Mouse (Mus musculus) CD4-positive, CD25-positive, alpha-beta regulatory T cell, adult 4 months (primary cell): ENCODE data around the gene Dennd1c. TPM values are rescaled to one million over a fixed set of nuclear protein-coding genes. Genes with fewer than 3 reads are reported as not detected.

Experiments used
- ATAC-seq: one replicate; pipeline ENCODE4 v1.8.0; 2017
- polyA plus RNA-seq, 2 experiments: library from polyadenylated mRNA; unstranded; fragments of 100-300 nt; shearing (Covaris generic); gene quantifications; one replicate each; pipeline ENCODE4 v1.2.1; 2017

The Dennd1c gene
- 100 to 1,000 TPM; 215 to 337 TPM for polyA plus RNA-seq

DNA sequence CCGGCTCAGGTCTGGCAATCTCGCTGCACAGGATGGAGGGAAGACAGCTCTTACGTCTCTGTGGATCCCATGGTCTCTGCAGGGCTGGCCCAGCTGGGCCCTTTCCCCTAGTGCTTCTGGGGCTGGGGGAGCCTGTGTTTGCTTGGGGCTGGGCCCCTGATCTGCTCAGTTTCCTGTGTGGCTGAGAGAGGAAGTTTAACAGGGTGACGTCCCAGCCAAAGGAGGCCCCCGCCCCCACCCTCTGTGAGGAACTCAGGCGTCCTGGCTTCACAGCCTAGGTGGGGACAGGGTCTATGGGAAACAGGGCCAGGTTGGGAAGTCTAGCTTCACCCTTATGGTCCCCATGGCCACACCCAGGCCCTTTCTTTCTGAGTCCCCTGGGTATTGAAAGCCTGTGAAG is at the start of gene Dennd1c:
Gene Dennd1c, minus strand, starts transcription at position 179 of the 400 bp plus-strand sequence.
- peak; percentile 97 for ATAC-seq

DNA sequence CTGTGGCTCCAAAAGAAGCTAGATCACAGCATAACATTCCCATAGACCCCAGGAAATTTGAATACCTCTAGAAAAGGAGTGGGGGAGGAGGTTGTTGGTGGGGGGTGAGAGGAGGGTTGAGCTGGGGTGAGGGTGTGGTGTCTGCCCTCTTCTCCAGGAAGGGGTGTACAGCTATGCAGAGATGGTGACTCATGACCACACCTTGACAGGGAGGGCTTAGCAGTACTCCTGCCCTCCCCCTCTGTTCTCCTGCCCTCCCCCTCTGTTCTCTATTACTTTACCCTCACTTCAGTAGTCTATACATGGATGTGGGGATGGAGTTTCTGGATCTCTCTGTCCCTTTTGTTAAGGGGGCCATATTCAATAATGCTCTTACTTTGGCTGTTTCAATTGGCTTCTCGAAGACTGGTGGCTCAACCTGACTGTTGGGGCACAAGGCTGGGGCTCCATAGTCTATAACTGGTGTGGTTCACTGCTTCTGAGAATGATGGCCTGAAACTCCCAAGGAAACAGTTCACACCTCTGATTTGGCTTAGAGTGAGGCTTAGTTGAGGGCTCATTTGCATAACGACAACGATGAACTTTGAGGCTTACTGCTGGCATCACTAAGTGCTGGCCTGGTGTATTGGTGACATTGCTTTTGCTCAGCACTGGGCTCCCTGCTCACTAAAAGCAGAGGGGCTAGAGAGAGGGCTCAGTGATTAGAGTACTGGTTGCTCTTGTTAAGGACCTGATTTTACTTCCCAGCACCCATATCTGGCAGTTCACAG is 47.7 kb upstream of the Dennd1c start:
- ATAC-seq = no peak

DNA sequence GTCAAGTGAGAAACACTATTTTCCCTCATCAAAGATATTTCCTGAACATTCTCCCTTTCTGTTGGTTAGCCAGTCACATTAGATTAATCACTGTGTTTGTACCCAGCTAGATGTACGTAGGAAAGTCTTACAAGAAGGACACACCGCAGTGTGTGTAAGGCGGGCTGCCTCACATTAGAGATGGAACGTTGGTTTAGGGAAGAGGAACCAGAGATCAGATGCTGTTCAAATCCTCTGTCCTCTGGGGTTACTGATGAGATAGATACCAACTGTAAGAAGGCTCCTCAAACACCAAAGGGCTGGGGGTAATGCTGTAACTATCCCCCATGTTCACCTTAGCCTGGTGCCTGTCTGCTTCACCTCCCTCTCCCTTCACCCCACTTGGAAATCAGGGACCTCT is 46.5 kb upstream of the Dennd1c start:
- no peak for ATAC-seq

DNA sequence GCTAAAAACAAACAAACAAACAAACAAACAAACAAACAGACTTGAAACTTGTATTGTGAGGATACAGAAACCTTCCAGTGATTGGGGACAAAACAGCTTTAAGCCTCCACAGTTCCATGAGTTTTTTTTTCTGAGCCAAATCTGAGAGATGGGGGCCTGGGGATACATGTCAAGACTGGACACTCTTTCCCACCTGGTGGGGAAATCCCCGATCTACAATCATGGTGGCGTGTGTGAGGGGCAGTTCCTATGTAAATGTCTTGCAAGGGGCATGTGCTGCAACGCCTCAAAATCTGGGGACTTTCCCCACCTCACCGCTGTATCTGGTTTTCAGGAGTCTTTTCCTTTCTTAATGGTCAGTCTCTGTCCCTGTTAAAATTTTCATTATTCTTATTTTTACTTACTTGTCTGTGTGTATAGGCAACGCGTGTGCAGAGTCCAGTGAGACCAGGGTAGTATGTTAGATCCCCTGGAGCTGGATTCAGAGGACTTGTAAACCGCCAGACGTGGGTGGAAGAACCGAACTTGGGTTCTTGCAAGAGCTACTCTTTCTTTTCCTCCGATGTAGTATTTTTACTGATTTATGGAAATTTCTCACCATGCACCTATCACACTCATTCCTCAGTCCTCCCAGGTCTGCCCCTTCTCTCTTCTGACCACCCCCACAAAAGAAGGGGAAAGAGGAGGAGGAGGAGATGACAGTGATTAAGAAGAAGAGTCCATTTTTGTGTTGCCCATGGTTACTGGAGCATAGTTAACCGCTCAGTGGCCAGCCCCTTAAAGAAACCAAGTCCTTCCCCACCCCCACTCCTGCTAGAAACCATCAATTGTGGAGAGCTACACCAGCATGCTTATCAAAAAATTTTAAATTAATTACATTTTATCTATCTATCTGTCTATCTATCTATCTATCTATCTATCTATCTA is 45.1 kb upstream of the Dennd1c start:
- no peak for ATAC-seq

GRCm38 (mm10) chr17:57121856-57122255 is 43.5 kb upstream of the Dennd1c start:
- no peak for ATAC-seq

- ATAC-seq = no peak
Measured at GRCm38 (mm10) chr17:57118524-57119349, 40.4 kb upstream of the Dennd1c start.

- no peak for ATAC-seq
Measured at GRCm38 (mm10) chr17:57116801-57117200, 38.5 kb upstream of the Dennd1c start.

GRCm38 (mm10) chr17:57112768-57113474 is 34.6 kb upstream of the Dennd1c start:
- ATAC-seq = no peak

- ATAC-seq = no peak
Measured at GRCm38 (mm10) chr17:57110005-57110404, 31.7 kb upstream of the Dennd1c start.

GRCm38 (mm10) chr17:57108666-57109171 is 30.4 kb upstream of the Dennd1c start:
- ATAC-seq = peak; percentile 69

DNA sequence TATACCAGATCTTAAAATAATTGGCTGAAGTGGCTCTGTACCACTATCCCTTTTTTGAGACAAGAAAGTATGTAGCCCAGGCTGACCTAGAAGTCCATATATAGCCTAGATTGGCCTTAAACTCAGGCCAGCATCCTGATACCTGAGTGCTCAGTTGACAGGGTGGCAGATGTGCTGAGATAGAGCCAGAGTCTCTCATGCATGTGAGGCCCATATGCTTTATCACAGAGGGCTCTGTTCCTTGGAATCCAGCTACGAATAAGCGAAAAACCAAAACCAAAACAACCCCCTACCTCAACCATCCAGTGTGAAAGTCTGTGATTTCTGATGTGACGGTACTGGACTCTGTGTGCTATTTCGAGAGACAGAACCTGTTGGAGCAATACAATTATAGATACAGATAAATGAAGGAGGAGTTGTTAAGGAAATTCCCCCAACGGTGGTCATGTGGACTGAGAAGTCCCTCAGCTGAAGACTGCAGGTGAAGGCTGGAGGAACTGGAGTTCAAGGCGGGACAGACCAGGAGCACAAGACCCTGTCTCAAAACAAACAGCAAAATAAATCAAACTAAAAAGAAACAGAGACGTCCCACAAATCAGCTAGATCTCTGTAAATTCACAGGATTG is 29.8 kb upstream of the Dennd1c start:
- ATAC-seq = no peak

GRCm38 (mm10) chr17:57107064-57107463 is 28.8 kb upstream of the Dennd1c start:
- no peak for ATAC-seq

GRCm38 (mm10) chr17:57106035-57106368 is 27.7 kb upstream of the Dennd1c start:
- ATAC-seq = no peak

GRCm38 (mm10) chr17:57105181-57106034 is 27.1 kb upstream of the Dennd1c start, which contains the start of gene Tnfsf9:
TSS of gene Tnfsf9 (plus strand) at chr17:57105325.
- peak; percentile 62 for ATAC-seq

DNA sequence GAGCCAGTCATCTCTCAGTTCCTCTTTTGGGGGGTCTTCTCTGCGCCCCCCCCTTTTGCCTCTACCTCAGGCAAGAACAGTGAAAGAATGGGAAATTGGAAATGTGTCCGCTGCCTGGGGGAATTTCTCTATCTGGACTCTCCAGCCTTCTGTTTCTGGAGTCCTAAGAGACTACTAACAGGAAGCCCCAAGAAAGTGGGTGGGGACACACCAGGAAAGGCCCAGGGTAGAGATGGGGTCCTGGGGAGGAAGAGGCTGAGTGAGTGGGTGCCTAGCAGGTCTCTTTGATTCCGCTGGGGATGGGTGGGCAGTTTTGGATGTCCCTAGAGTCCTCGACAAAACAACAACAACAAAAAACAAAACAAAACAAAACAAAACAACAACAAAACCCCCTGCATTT is 26.2 kb upstream of the Dennd1c start:
- ATAC-seq = no peak

DNA sequence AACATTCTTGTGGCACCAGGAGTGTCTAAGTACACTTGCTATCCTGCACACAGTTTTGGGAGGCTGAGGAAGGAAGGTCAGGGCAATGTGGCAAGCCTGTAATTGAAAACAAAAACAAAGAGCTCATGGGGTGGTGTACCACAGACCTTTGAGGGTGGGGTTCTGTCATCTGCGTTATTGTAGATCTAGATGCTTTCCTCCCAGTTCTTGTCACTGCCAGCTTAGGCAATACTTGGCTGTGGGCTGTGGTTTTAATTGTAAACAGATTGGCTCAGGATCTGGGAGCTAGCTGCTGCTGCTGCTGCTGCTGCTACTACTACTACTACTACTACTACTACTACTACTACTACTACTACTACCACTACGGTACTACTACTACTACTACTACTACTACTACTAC is 24.0 kb upstream of the Dennd1c start:
- ATAC-seq = no peak

DNA sequence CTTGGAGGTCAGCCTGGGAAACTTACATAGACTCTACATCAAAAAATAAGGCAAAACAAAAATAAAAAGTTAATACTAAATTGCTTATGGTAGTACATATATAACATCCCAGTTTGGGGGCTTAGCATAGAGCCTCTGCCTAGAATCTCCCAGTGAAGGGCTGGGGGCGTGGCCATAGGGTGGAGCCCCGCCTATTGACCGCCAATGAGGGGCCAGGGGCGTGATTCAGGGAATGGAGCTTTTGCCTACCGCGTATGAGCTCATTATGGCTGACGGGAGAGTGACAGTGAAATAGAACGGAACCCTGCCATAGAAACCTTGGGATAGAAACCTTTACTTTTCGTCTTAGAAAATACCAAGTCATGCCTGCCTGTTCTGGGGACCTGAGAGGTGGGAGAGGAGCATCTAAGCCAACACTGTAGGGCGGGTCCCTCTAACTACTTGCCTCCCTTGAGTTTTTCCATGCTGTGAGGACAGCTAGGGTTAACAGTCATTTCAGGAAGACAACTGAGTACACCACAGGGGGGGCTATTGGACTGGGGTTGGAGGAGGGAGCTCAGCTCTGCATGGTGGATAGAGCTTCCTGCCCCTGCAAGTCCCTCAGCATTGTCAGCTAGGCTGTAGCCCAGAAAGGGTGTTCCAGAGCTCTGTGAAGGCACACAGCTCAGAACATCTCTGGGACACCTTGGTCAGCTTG is 21.5 kb upstream of the Dennd1c start:
- no peak for ATAC-seq

DNA sequence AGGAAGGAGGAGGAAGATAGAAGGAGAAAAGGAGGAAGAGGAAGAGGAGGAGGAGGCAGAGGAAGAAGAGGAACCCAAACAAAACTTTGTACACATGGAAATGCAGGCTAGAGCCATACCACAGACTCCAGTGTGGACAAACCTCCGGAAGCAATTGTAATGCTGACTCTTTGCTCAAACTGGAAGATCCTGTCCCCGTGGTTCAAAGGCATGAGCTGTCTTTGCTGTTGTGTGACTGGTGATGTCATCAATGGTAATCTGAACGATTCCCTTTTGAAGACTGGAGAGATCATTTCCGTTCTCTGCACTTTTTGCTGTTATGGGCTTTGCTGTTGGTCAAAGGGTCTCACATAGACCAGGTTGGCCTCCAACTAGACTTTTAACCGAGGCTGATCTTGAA is 20.0 kb upstream of the Dennd1c start:
- ATAC-seq = no peak

DNA sequence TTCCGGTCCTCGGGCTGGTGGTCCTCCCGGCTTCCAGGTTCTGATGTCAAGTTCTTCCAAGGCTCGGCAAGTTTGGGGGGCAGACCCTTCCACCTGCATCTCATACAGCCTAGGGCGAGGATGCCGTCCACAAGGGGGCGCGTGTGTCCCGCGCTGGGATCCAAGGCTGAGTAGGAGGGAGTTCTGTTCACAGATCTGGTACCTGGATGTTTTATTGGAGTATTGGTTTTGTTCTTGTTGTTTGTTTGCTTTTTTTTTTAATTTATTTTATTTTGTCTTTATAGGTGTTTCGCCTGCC is 18.3 kb upstream of the Dennd1c start:
- peak; percentile 84 for ATAC-seq
